Mouse (Mus musculus): ENCODE data around the gene Ahsg. TPM values are rescaled to one million over a fixed set of nuclear protein-coding genes. Genes with fewer than 3 reads are reported as not detected.

Gene Ahsg
- polyA plus RNA-seq (2012; rRNA removed; ENCODE audit: low replicate concordance), result 1.1 TPM in 1 of 2 replicates, not detected in the other

DNA sequence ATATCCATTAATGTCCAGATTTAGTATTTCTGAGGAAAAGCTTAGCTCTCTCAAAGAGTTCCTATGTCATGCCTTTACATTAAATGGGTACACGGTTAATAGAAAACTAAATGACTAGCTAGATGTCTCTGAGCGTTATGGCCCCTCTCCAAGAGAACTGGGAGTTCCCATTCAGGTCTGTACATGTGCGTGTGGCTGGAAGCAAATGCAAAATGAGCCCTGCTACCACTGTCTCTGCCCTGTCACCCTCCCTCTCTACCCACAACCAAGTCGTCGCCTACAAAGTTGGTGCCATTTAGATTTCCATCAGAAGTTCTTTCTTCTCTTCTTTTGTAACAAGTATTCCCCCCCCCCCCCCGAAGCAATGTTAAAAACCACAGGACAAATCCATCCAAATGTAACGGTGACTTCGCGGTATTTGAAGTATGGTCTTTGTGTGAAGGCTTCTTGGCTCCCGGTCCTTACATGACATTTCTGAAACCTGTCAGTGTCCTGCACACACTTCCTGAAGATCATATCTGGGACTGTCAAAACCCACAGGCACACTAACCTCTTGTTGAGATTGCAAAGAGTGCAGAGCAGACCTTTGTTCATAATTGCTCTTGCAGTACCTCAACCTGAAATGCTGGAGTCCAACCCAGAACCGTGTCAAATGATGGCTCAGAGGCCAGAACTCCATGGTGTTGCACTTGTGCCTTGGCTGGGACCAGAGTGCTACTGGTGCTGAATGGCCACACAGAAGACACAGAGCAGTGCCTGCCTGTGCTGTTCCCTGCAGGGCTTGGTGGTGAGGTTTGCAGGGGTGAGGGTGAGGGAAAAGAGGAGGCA lies at the start of gene Ahsg:
Gene Ahsg, plus strand, starts transcription at position 595 of the 828 bp plus-strand sequence.

DNA sequence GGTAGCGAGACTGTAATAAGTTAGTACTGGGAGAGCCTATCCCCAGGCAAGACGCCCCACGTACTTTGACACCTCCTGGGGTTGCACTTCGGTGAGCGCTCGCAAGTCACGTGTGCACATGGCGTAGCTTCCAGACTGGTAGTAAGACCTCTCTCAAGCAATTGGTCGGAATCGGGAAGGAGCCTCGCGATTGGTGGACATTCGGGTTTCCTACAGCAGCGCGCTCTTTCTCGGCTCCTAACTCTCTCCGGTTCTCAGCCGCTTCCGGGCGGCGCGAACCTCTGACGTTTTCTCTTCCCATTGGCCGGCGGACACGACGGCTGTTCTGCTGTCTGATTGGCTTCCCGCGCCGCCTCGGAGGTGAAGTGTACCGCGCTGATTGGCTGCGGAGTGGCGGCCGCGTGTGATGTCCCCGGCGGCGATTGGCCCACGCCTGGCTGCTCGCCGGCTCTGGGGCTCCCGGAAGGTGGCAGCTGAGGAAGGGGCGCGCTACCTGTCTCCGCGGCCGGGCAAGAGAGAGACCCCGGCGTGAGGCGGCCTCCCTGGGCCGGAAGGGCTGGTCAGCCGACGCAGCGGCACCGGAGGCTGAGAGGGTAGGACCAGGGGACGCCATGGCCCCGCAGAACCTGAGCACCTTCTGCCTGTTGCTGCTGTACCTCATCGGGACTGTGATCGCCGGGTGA lies 33.5 kb upstream of the Ahsg start, which contains the start of the genes Tbccd1 and Dnajb11:
Gene Tbccd1, minus strand, starts transcription at position 239 of the 683 bp plus-strand sequence.
Gene Dnajb11, plus strand, starts transcription at position 415 of the 683 bp plus-strand sequence.

DNA sequence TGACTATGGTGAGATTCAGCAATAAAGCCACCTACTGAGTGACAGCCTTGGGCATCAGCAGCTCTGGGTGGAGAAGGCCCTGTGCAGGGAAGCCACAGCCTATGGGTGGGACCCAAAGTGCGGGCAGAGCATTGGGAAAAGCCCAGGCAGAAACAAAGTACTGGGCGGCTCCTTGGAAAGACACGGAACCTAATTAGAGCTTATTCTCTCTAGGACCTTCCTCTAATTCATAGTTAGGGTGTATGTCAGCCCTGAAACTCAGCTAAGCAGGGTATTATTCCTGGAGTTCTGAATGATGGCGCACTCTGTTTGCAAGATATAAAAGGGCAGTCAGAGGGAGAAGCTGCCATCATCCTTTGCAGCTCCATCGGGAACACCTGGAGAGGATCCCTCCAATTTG lies 27.0 kb downstream of the Ahsg start, which contains the start of gene Fetub:
Gene Fetub, plus strand, starts transcription at position 301 of the 400 bp plus-strand sequence.

Other genes starting within 250 kb of the Ahsg start
- 0.15 and 0.36 TPM in 2 replicates for gene Dgkg, start 234.1 kb upstream of the Ahsg start, polyA plus RNA-seq (2012; rRNA removed; ENCODE audit: low replicate concordance)
- gene Crygs, start 79.7 kb upstream of the Ahsg start, polyA plus RNA-seq (2012; rRNA removed; ENCODE audit: low replicate concordance), result not detected in 2 replicates
- 3.3 and 4.8 TPM in 2 replicates for gene Tbccd1, start 33.6 kb upstream of the Ahsg start, polyA plus RNA-seq (2012; rRNA removed; ENCODE audit: low replicate concordance)
- gene Dnajb11, start 33.4 kb upstream of the Ahsg start, polyA plus RNA-seq (2012; rRNA removed; ENCODE audit: low replicate concordance), result 19.0 and 19.1 TPM in 2 replicates
- 0.30 and 0.38 TPM in 2 replicates for gene Fetub, start 27.1 kb downstream of the Ahsg start, polyA plus RNA-seq (2012; rRNA removed; ENCODE audit: low replicate concordance)
- not detected in 2 replicates for gene Hrg, start 59.8 kb downstream of the Ahsg start, polyA plus RNA-seq (2012; rRNA removed; ENCODE audit: low replicate concordance)
- not detected in 2 replicates for gene Kng2, start 138.2 kb downstream of the Ahsg start, polyA plus RNA-seq (2012; rRNA removed; ENCODE audit: low replicate concordance)
- not detected in 2 replicates for gene Kng1, start 166.6 kb downstream of the Ahsg start, polyA plus RNA-seq (2012; rRNA removed; ENCODE audit: low replicate concordance)
- 9.5 and 10.5 TPM in 2 replicates for gene Eif4a2, start 216.2 kb downstream of the Ahsg start, polyA plus RNA-seq (2012; rRNA removed; ENCODE audit: low replicate concordance)
- 0.47 TPM in 1 of 2 replicates, not detected in the other for gene Rfc4, start 236.5 kb downstream of the Ahsg start, polyA plus RNA-seq (2012; rRNA removed; ENCODE audit: low replicate concordance)

Measured in duodenum, adult 2 months (tissue).